7 mouse cellular contexts compared by ENCODE assay signal in genomic region chr3:97933251-97933650, GRCm38 (mm10). TPM values are rescaled to one million over a fixed set of nuclear protein-coding genes. Genes with fewer than 3 reads are reported as not detected.
DNase-seq lines count a peak whose midpoint lies in the region; ATAC-seq and TF ChIP-seq lines count a peak whose summit lies in the region.

No protein-coding gene starts in this region.

- H3K36me3 ChIP-seq in midbrain, embryonic 14.5 days (ENCODE audit: control insufficient read depth, insufficient read depth, low read length): no peaks in the 10 kb centered on the region
- H3K36me3 ChIP-seq in midbrain, embryonic 16.5 days (ENCODE audit: control insufficient read depth, insufficient read depth, low read length): no peaks in the 10 kb centered on the region
- no peaks in the 10 kb centered on the region for H3K36me3 ChIP-seq in embryonic facial prominence, embryonic 13.5 days
- no peaks in the 10 kb centered on the region for H3K36me3 ChIP-seq in macrophage (ENCODE audit: inconsistent target)
- H3K36me3 ChIP-seq in hindbrain, postnatal 0 days (ENCODE audit: insufficient read depth, low read length): no peaks in the 10 kb centered on the region

- no peak overlapping the region for H3K9ac ChIP-seq in midbrain, embryonic 14.5 days (replicated peaks; ENCODE audit: low read length)
- H3K9ac ChIP-seq in midbrain, embryonic 16.5 days (ENCODE audit: low read depth, low read length): no peak overlapping the region
- no peak overlapping the region for H3K9ac ChIP-seq in embryonic facial prominence, embryonic 13.5 days
- H3K9ac ChIP-seq in hindbrain, postnatal 0 days (replicated peaks; ENCODE audit: low read length): no peak overlapping the region

- 34% methylated on average over 6 of the region's 6 CpGs for WGBS in midbrain, embryonic 14.5 days
- WGBS in midbrain, embryonic 16.5 days: 31% methylated on average over 6 of the region's 6 CpGs
- WGBS in embryonic facial prominence, embryonic 13.5 days: 26% methylated on average over 6 of the region's 6 CpGs
- 2% methylated on average over 6 of the region's 6 CpGs for WGBS in macrophage (ENCODE audit: missing documents)
- WGBS in hindbrain, postnatal 0 days: 50% methylated on average over 6 of the region's 6 CpGs

- H3K79me2 ChIP-seq in macrophage (ENCODE audit: inconsistent target): peaks cover 13% of the 10 kb centered on the region; the same call in 1 of the 2 replicates

- peaks cover 20% of the 10 kb centered on the region for H3K4me1 ChIP-seq in midbrain, embryonic 14.5 days (ENCODE audit: control insufficient read depth, insufficient read depth, low read length)
- peaks cover 10% of the 10 kb centered on the region for H3K4me1 ChIP-seq in midbrain, embryonic 16.5 days (ENCODE audit: control insufficient read depth, insufficient read depth, low read length)
- peaks cover 70% of the 10 kb centered on the region for H3K4me1 ChIP-seq in embryonic facial prominence, embryonic 13.5 days
- H3K4me1 ChIP-seq in hindbrain, postnatal 0 days (ENCODE audit: insufficient read depth, low read length): peaks cover 7% of the 10 kb centered on the region

- no peaks in the 10 kb centered on the region for H3K9me3 ChIP-seq in midbrain, embryonic 14.5 days (ENCODE audit: control insufficient read depth, low read length)
- H3K9me3 ChIP-seq in midbrain, embryonic 16.5 days (replicated peaks; ENCODE audit: control insufficient read depth, low read length, poor library complexity, severe bottlenecking): no peaks in the 10 kb centered on the region
- H3K9me3 ChIP-seq in embryonic facial prominence, embryonic 13.5 days: no peaks in the 10 kb centered on the region
- H3K9me3 ChIP-seq in hindbrain, postnatal 0 days (ENCODE audit: low read length): no peaks in the 10 kb centered on the region

- H3K4me2 ChIP-seq in midbrain, embryonic 14.5 days (ENCODE audit: low read length): no peak overlapping the region
- no peak overlapping the region for H3K4me2 ChIP-seq in midbrain, embryonic 16.5 days (ENCODE audit: low read length)
- 0 out of 2 replicates have a peak overlapping the region, but pooled peaks have one; percentile 46 for H3K4me2 ChIP-seq in embryonic facial prominence, embryonic 13.5 days
- no peak overlapping the region for H3K4me2 ChIP-seq in hindbrain, postnatal 0 days (ENCODE audit: low read depth, low read length)

- H3K27ac ChIP-seq in midbrain, embryonic 14.5 days (replicated peaks; ENCODE audit: low read depth, low read length): no peak overlapping the region
- H3K27ac ChIP-seq in midbrain, embryonic 16.5 days (ENCODE audit: low read length): no peak overlapping the region
- peak overlapping the region; percentile 16; the same call in 1 of the 2 replicates for H3K27ac ChIP-seq in embryonic facial prominence, embryonic 13.5 days
- peak overlapping the region; percentile 96 for H3K27ac ChIP-seq in macrophage
- no peak overlapping the region for H3K27ac ChIP-seq in hindbrain, postnatal 0 days

- peaks cover 10% of the 10 kb centered on the region; the same call in 1 of the 2 replicates for H3K27me3 ChIP-seq in midbrain, embryonic 14.5 days (ENCODE audit: control insufficient read depth, insufficient read depth, low read length)
- H3K27me3 ChIP-seq in midbrain, embryonic 16.5 days (ENCODE audit: control insufficient read depth, insufficient read depth, low read depth, low read length): 0 out of 2 replicates have a peak, but pooled peaks cover 2% of the 10 kb centered on the region
- peaks cover 4% of the 10 kb centered on the region; the same call in 1 of the 2 replicates for H3K27me3 ChIP-seq in embryonic facial prominence, embryonic 13.5 days
- no peaks in the 10 kb centered on the region for H3K27me3 ChIP-seq in hindbrain, postnatal 0 days (ENCODE audit: insufficient read depth, low read length)

- DNase-seq in midbrain, embryonic 14.5 days: peak; percentile 11
- DNase-seq in thymus, postnatal 36 days: peak; percentile 54 to 65
- no peak for DNase-seq in hindbrain, postnatal 0 days (ENCODE audit: low spot score)
- no peak for DNase-seq in kidney, postnatal 36 days

- no peak for TF ChIP-seq CTCF in hindbrain, postnatal 0 days (IDR thresholded peaks at IDR 0.05; ENCODE audit: low read depth)

- H3K4me3 ChIP-seq in midbrain, embryonic 14.5 days (replicated peaks; ENCODE audit: low read depth, low read length): no peak overlapping the region
- no peak overlapping the region for H3K4me3 ChIP-seq in midbrain, embryonic 16.5 days (ENCODE audit: low read depth, low read length)
- H3K4me3 ChIP-seq in embryonic facial prominence, embryonic 13.5 days: no peak overlapping the region
- H3K4me3 ChIP-seq in macrophage (ENCODE audit: inconsistent target): no peak overlapping the region
- no peak overlapping the region for H3K4me3 ChIP-seq in hindbrain, postnatal 0 days (ENCODE audit: low read length)

- no peak for ATAC-seq in midbrain, embryonic 14.5 days (ENCODE audit: low FRiP score, low TSS enrichment)
- ATAC-seq in midbrain, embryonic 16.5 days: no peak
- ATAC-seq in embryonic facial prominence, embryonic 13.5 days (ENCODE audit: insufficient number of reproducible peaks, insufficient read depth, low FRiP score, low TSS enrichment, low read depth): no peak
- no peak for ATAC-seq in hindbrain, postnatal 0 days

RNA-seq across cellular contexts. Expression of gene Sec22b, which starts 32.3 kb away (rescaled TPM):
- 99.3 and 114 TPM in 2 replicates for polyA plus RNA-seq in midbrain, embryonic 14.5 days (2014; fragmentation: Nextera tagmentation; extraction: Ambion mirVana)
- polyA plus RNA-seq in midbrain, embryonic 16.5 days (2015; fragmentation: Nextera tagmentation; extraction: Ambion mirVana): 86.9 and 94.8 TPM in 2 replicates
- polyA plus RNA-seq in embryonic facial prominence, embryonic 13.5 days (2015; fragmentation: Nextera tagmentation; extraction: Ambion mirVana): 141 and 145 TPM in 2 replicates
- total RNA-seq in macrophage (2018; cell fraction: chromatin; rRNA removed): 10 to 100 TPM; 26.2 to 71.5 (median 55.2) TPM
- total RNA-seq in macrophage (2018; cell fraction: cytosol; rRNA removed): 10 to 100 TPM; 40.0 to 61.6 (median 46.5) TPM
- total RNA-seq in macrophage (2018; cell fraction: nucleus; rRNA removed): 10 to 100 TPM; 23.0 to 61.2 (median 43.5) TPM
- 34.5 to 49.9 TPM (median 40.5 TPM) in 3 replicates for polyA plus RNA-seq in macrophage (2018)
- 50.9 and 54.6 TPM in 2 replicates for total RNA-seq in hindbrain, postnatal 0 days (2014; rRNA removed)
- 94.7 and 95.1 TPM in 2 replicates for polyA plus RNA-seq in hindbrain, postnatal 0 days (2015; fragmentation: Nextera tagmentation; extraction: Ambion mirVana)

RNA-seq across cellular contexts. Expression of gene Pde4dip, which starts 44.7 kb away (rescaled TPM):
- polyA plus RNA-seq in midbrain, embryonic 14.5 days (2014; fragmentation: Nextera tagmentation; extraction: Ambion mirVana): 63.3 and 76.3 TPM in 2 replicates
- polyA plus RNA-seq in midbrain, embryonic 16.5 days (2015; fragmentation: Nextera tagmentation; extraction: Ambion mirVana): 67.5 and 75.5 TPM in 2 replicates
- 21.9 and 27.7 TPM in 2 replicates for polyA plus RNA-seq in embryonic facial prominence, embryonic 13.5 days (2015; fragmentation: Nextera tagmentation; extraction: Ambion mirVana)
- total RNA-seq in macrophage (2018; cell fraction: chromatin; rRNA removed): 10 to 100 TPM in 20 of 26 experiments, 1 to 10 TPM in 6; 2.0 to 39.8 (median 20.4) TPM
- 10 to 100 TPM in 14 of 26 experiments, 1 to 10 TPM in 12; 2.6 to 21.3 (median 10.6) TPM for total RNA-seq in macrophage (2018; cell fraction: cytosol; rRNA removed)
- total RNA-seq in macrophage (2018; cell fraction: nucleus; rRNA removed): 10 to 100 TPM in 19 of 26 experiments, 1 to 10 TPM in 7; 3.6 to 37.2 (median 17.8) TPM
- 5.4 to 7.6 TPM (median 6.0 TPM) in 3 replicates for polyA plus RNA-seq in macrophage (2018)
- 79.6 TPM in 2 replicates for total RNA-seq in hindbrain, postnatal 0 days (2014; rRNA removed)
- polyA plus RNA-seq in hindbrain, postnatal 0 days (2015; fragmentation: Nextera tagmentation; extraction: Ambion mirVana): 44.4 and 48.1 TPM in 2 replicates

Comparison
In these comparisons a context has a peak if more than half of its experiments do, and no peak if none do; other contexts are left out.
1. DNase-seq: peak in midbrain, embryonic 14.5 days (single experiment) and thymus, postnatal 36 days (2 of 2); none in hindbrain, postnatal 0 days (single experiment) and kidney, postnatal 36 days (0 of 2).
2. H3K27ac ChIP-seq: peak in embryonic facial prominence, embryonic 13.5 days (single experiment) and macrophage (single experiment); none in midbrain, embryonic 14.5 days (single experiment), midbrain, embryonic 16.5 days (single experiment) and hindbrain, postnatal 0 days (single experiment).